Mouse (Mus musculus) R1 (cell line): ENCODE measurements at regions not wholly inside any gene's neighbourhood (a gene's known extent, or its start where the extent isn't known, plus 50 kb on each side); places are given as distances from the start of the nearest gene placed in this dataset.

Experiments
- DNase-seq: peaks from one replicate; pipeline ENCODE4 v3.0.0-alpha.2; 2018; ENCODE audit warnings: low read depth, low spot score

DNA sequence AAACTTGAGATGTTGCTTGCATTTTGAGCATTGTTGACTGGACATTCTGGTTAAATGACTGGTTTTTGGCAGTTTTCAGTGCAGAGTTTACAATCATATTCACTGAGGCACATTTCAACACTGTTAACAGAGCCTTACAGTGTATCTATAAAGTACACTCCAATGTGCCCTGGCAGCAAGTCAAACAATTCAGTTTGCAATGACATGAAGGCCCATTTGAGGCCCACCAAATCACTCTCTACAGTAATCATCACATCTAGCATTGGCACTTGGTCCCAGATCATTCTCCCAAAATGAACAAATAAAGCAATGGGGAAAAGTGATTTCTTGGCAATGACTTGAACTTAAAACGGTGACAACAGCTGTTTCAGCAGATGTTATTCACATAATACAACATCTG lies 1326.3 kb upstream of the Slc7a12 start:
- DNase-seq, result no peak

DNA sequence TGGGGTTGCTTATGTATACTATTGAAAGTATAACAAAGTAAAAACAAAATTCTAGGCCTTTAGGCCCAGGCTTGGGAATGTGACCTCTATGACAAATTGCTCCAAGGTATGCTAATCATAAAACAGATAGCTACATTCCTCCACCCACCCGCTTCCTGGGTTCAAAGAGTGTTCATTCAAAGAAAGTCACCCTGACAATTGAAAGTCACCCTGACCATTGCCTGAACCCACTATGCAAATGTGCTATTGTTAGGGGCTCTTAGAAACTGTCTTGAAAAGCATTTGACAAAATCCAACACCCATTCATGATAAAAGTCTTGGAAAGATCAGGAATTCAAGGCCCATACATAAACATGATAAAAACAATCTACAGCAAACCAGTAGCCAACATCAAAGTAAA lies 1312.1 kb upstream of the Slc7a12 start:
- DNase-seq, result peak; percentile 91
